In genomic region chr12:84863196-84863595, GRCm38 (mm10) we compare ENCODE assay signal across 14 mouse cellular contexts. TPM values are rescaled to one million over a fixed set of nuclear protein-coding genes. Genes with fewer than 3 reads are reported as not detected.
"Had no signal": no experiment of that assay in that cellular context is flagged by ENCODE, and none has a peak within 500 bp of the region (broad histone marks: within the 10 kb centered on the region; RNA-seq: fewer than 3 reads in every experiment).

No protein-coding gene starts in this region.

- H3K4me3 ChIP-seq: kidney, embryonic 15.5 days; limb, embryonic 13.5 days; myocyte; neural tube, embryonic 15.5 days had no signal

- DNase-seq: kidney, adult 2 months; kidney, postnatal 14 days; left cerebral cortex, postnatal 4 days; lung, adult 18-20 months; midbrain, embryonic 14.5 days; thymus, adult 18-20 months; thymus, postnatal 14 days had no signal

- H3K27ac ChIP-seq: kidney, embryonic 15.5 days; liver, embryonic 14.5 days; neural tube, embryonic 15.5 days; stomach, postnatal 0 days had no signal

- H3K4me1 ChIP-seq: neural tube, embryonic 15.5 days had no signal

RNA-seq across cellular contexts. Expression of gene Ltbp2, which starts 13.1 kb away (rescaled TPM):
- total RNA-seq: megakaryocyte-erythroid progenitor cell, adult 5-6 weeks had no signal
